ENCODE assay signal across 19 mouse cellular contexts in the genomic region with DNA sequence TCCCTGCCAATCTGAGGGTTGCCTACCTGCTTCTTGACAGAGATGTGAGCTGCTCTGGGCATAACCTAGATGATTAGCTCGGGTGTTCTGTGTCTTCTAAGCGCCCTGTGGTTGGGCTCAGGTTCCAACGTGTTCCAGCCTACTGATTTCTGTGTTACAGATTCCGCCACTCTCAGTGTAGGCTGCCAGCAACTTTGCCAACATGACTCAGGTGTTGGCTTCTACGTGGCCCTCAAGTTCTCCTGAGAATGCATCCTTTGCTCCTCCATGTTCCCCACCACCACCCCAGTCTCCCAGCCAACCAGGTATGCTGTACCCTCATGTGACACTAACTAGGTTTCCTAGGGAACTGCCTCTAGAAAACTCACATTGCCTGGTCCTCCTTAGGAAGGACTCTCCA.
DNase-seq lines count a peak whose midpoint lies in the region; ATAC-seq lines count a peak whose summit lies in the region.
"Had no signal": no experiment of that assay in that cellular context is flagged by ENCODE, and none has a peak within 500 bp of the region (broad histone marks: within the 10 kb centered on the region; RNA-seq: fewer than 3 reads in every experiment).

No protein-coding gene starts in this region.

- DNase-seq in cerebellum, postnatal 14 days = peak; percentile 32 to 35
- DNase-seq in cerebellum, adult 18-20 months = no peak
- peak; percentile 9 for DNase-seq in kidney, adult 9 months
- DNase-seq in kidney, postnatal 10 days = no peak
- DNase-seq in fat pad, adult 2 months (ENCODE audit: extremely low read depth, low read depth, low spot score) = peak; percentile 88
- DNase-seq: adrenal gland, postnatal 36 days; B cell, adult 2 months; forebrain, postnatal 0 days; gastrocnemius, adult 2 months; gastrocnemius, postnatal 14 days; heart, adult 18-20 months; heart, postnatal 10 days; heart, postnatal 36 days; kidney, adult 11 months had no signal

- ATAC-seq in erythroid progenitor cell, adult 5-6 weeks (replicated peaks; ENCODE audit: low FRiP score, poor library complexity, severe bottlenecking) = no peak
- ATAC-seq: forebrain, embryonic 13.5 days; forebrain, postnatal 0 days; hindbrain, embryonic 16.5 days; intestine, embryonic 15.5 days; Patski had no signal

Comparison
In these comparisons a context has a peak if more than half of its experiments do, and no peak if none do; other contexts are left out.
1. DNase-seq: peak in cerebellum, postnatal 14 days (2 of 2), kidney, adult 9 months (single experiment) and fat pad, adult 2 months (single experiment); none in cerebellum, adult 18-20 months (0 of 2) and kidney, postnatal 10 days (single experiment).